Comparison of ENCODE assay signal across 20 mouse cellular contexts in the genomic region with DNA sequence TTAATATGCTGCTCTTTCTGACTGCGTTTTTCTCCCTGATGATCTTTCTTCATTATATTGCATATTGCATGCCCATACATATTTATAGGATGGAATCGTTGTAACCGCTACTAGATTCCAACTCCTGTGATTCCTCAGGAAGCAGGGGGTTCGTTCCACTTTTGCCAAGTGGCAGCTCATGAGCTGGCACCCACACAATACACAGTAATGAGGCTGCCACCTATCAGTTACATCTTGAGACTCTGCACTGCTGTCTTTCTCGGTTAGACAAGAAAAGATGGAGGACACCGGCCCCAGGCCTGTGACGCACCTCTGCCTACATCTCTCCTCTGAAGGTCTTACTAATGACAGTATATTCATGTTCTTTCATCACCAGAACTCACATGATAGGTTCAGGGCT.
DNase-seq lines count a peak whose midpoint lies in the region; ATAC-seq and TF ChIP-seq lines count a peak whose summit lies in the region.
"Had no signal": no experiment of that assay in that cellular context is flagged by ENCODE, and none has a peak within 500 bp of the region (broad histone marks: within the 10 kb centered on the region; RNA-seq: fewer than 3 reads in every experiment).

No protein-coding gene starts in this region.

- H3K27me3 ChIP-seq in forebrain, postnatal 0 days (ENCODE audit: insufficient read depth, low read length), result no peaks in the 10 kb centered on the region
- no peaks in the 10 kb centered on the region for H3K27me3 ChIP-seq in forebrain, embryonic 12.5 days
- no peaks in the 10 kb centered on the region for H3K27me3 ChIP-seq in midbrain, embryonic 14.5 days (ENCODE audit: control insufficient read depth, insufficient read depth, low read length)
- no peaks in the 10 kb centered on the region for H3K27me3 ChIP-seq in midbrain, embryonic 10.5 days (ENCODE audit: low read depth, poor library complexity, severe bottlenecking)
- H3K27me3 ChIP-seq: heart, embryonic 13.5 days; hindbrain, embryonic 15.5 days had no signal

- peaks cover 10% of the 10 kb centered on the region; the same call in 1 of the 2 replicates for H3K4me1 ChIP-seq in forebrain, postnatal 0 days (ENCODE audit: insufficient read depth)
- peaks cover 5% of the 10 kb centered on the region; the same call in 1 of the 2 replicates for H3K4me1 ChIP-seq in forebrain, embryonic 12.5 days
- H3K4me1 ChIP-seq in midbrain, embryonic 14.5 days (ENCODE audit: control insufficient read depth, insufficient read depth, low read length), result no peaks in the 10 kb centered on the region
- 0 out of 2 replicates have a peak, but pooled peaks cover 7% of the 10 kb centered on the region for H3K4me1 ChIP-seq in midbrain, embryonic 10.5 days

- TF ChIP-seq CTCF in forebrain, postnatal 0 days (IDR thresholded peaks at IDR 0.05; ENCODE audit: low read depth), result no peak

- no peak overlapping the region for H3K27ac ChIP-seq in forebrain, postnatal 0 days (ENCODE audit: low read depth, low read length)
- H3K27ac ChIP-seq in forebrain, embryonic 12.5 days, result no peak overlapping the region
- H3K27ac ChIP-seq in midbrain, embryonic 14.5 days (replicated peaks; ENCODE audit: low read depth, low read length), result 0 out of 2 replicates have a peak overlapping the region, but pooled peaks have one; percentile 2
- no peak overlapping the region for H3K27ac ChIP-seq in midbrain, embryonic 10.5 days (replicated peaks)
- H3K27ac ChIP-seq: embryonic facial prominence, embryonic 10.5 days; heart, embryonic 13.5 days; hindbrain, embryonic 15.5 days had no signal

- H3K4me2 ChIP-seq in forebrain, postnatal 0 days (ENCODE audit: low read depth), result no peak overlapping the region
- no peak overlapping the region for H3K4me2 ChIP-seq in forebrain, embryonic 12.5 days
- H3K4me2 ChIP-seq in midbrain, embryonic 14.5 days (ENCODE audit: low read length), result no peak overlapping the region
- H3K4me2 ChIP-seq: heart, embryonic 13.5 days; hindbrain, embryonic 15.5 days had no signal

- peak; percentile 16 to 32 for DNase-seq in cerebellum, postnatal 10 days
- DNase-seq in cerebellum, postnatal 25 days, result no peak
- DNase-seq in forebrain, postnatal 0 days, result peak; percentile 56
- no peak for DNase-seq in midbrain, embryonic 14.5 days
- no peak for DNase-seq in midbrain, embryonic 10.5 days (ENCODE audit: low spot score)
- DNase-seq in spleen, postnatal 14 days (ENCODE audit: low spot score in 2 of 2), result no peak
- DNase-seq: adrenal gland, adult 8-10 months; adrenal gland, postnatal 36 days; B cell, adult 2 months; cerebellum, adult 11-12 months; cerebellum, adult 9-10 months; gastrocnemius, postnatal 14 days; heart, postnatal 36 days; kidney, adult 11 months had no signal

- 37% methylated on average over 7 of the region's 7 CpGs for WGBS in forebrain, postnatal 0 days
- WGBS in forebrain, embryonic 12.5 days, result 82% methylated on average over 7 of the region's 7 CpGs
- WGBS in midbrain, embryonic 14.5 days, result 66% methylated on average over 7 of the region's 7 CpGs
- WGBS in midbrain, embryonic 10.5 days, result 92% methylated on average over 7 of the region's 7 CpGs

- no peaks in the 10 kb centered on the region for H3K36me3 ChIP-seq in forebrain, postnatal 0 days (ENCODE audit: insufficient read depth)
- no peaks in the 10 kb centered on the region; the same call in 1 of the 2 replicates for H3K36me3 ChIP-seq in forebrain, embryonic 12.5 days (replicated peaks)
- H3K36me3 ChIP-seq in midbrain, embryonic 14.5 days (ENCODE audit: control insufficient read depth, insufficient read depth, low read length), result no peaks in the 10 kb centered on the region
- H3K36me3 ChIP-seq in midbrain, embryonic 10.5 days, result peaks cover 26% of the 10 kb centered on the region
- H3K36me3 ChIP-seq: G1E had no signal

- no peaks in the 10 kb centered on the region for H3K9me3 ChIP-seq in forebrain, postnatal 0 days (ENCODE audit: low read length)
- no peaks in the 10 kb centered on the region for H3K9me3 ChIP-seq in forebrain, embryonic 12.5 days
- no peaks in the 10 kb centered on the region for H3K9me3 ChIP-seq in midbrain, embryonic 14.5 days (ENCODE audit: control insufficient read depth, low read length)
- H3K9me3 ChIP-seq in midbrain, embryonic 10.5 days (replicated peaks), result no peaks in the 10 kb centered on the region
- H3K9me3 ChIP-seq: embryonic facial prominence, embryonic 10.5 days; heart, embryonic 13.5 days; hindbrain, embryonic 15.5 days had no signal

- peak; percentile 38; the same call in 1 of the 2 replicates for ATAC-seq in forebrain, postnatal 0 days
- no peak for ATAC-seq in forebrain, embryonic 12.5 days (ENCODE audit: low FRiP score)
- no peak; the same call in 1 of the 2 replicates for ATAC-seq in midbrain, embryonic 14.5 days (ENCODE audit: low FRiP score, low TSS enrichment)
- ATAC-seq: CD4-positive, CD25-positive, alpha-beta regulatory T cell, adult 4 months had no signal

- H3K4me3 ChIP-seq in forebrain, postnatal 0 days (ENCODE audit: low read depth, low read length), result no peak overlapping the region
- no peak overlapping the region for H3K4me3 ChIP-seq in forebrain, embryonic 12.5 days (replicated peaks)
- H3K4me3 ChIP-seq in midbrain, embryonic 14.5 days (replicated peaks; ENCODE audit: low read depth, low read length), result no peak overlapping the region
- no peak overlapping the region for H3K4me3 ChIP-seq in midbrain, embryonic 10.5 days
- H3K4me3 ChIP-seq: embryonic facial prominence, embryonic 10.5 days; heart, embryonic 13.5 days; hindbrain, embryonic 15.5 days had no signal

- no peak overlapping the region for H3K9ac ChIP-seq in forebrain, postnatal 0 days
- no peak overlapping the region for H3K9ac ChIP-seq in forebrain, embryonic 12.5 days
- H3K9ac ChIP-seq in midbrain, embryonic 14.5 days (replicated peaks; ENCODE audit: low read length), result no peak overlapping the region
- H3K9ac ChIP-seq: heart, embryonic 13.5 days; hindbrain, embryonic 15.5 days had no signal

Comparison
In these comparisons a context has a peak if more than half of its experiments do, and no peak if none do; other contexts are left out.
1. DNase-seq: peak in cerebellum, postnatal 10 days (2 of 2) and forebrain, postnatal 0 days (single experiment); none in cerebellum, postnatal 25 days (0 of 2), midbrain, embryonic 14.5 days (single experiment), midbrain, embryonic 10.5 days (single experiment) and spleen, postnatal 14 days (0 of 2).